Mouse (Mus musculus) hindbrain, embryonic 14.5 days (tissue): ENCODE measurements around the gene Pkn1. TPM values are rescaled to one million over a fixed set of nuclear protein-coding genes. Genes with fewer than 3 reads are reported as not detected.

Experiments
- ATAC-seq: fragments of 200-750 bp; cut with Nextera tagmentation; 2 replicates; pipeline ENCODE4 v1.8.0; 2017; ENCODE audit warnings: moderate number of reproducible peaks, mild to moderate bottlenecking, moderate TSS enrichment, moderate library complexity; ENCODE audit not compliant: low FRiP score
- DNase-seq: peaks from one replicate; pipeline ENCODE4 v3.0.0-alpha.2; 2015; ENCODE audit warnings: low spot score
- H3K27ac ChIP-seq: fragments of 300-500 bp; sonication (generic); 2 replicates; pipeline ENCODE4 v1.5.1; 2014; ENCODE audit warnings: mild to moderate bottlenecking, moderate library complexity
- H3K27me3 ChIP-seq: fragments of 300-500 bp; sonication (generic); 2 replicates; pipeline ENCODE4 v1.6.1; 2014; ENCODE audit warnings: mild to moderate bottlenecking, low read length, mixed read lengths; ENCODE audit not compliant: control insufficient read depth, insufficient read depth
- H3K36me3 ChIP-seq: fragments of 300-500 bp; sonication (generic); replicated peaks from 2 replicates; pipeline ENCODE4 v1.6.1; 2014; ENCODE audit not compliant: control insufficient read depth, insufficient read depth
- H3K4me1 ChIP-seq: fragments of 300-500 bp; sonication (generic); replicated peaks from 2 replicates; pipeline ENCODE4 v1.6.1; 2014; ENCODE audit warnings: antibody characterized with exemption, low read length, mixed read lengths; ENCODE audit not compliant: control insufficient read depth, insufficient read depth
- H3K4me2 ChIP-seq: fragments of 300-500 bp; sonication (generic); replicated peaks from 2 replicates; pipeline ENCODE4 v1.6.1; 2014; ENCODE audit warnings: mild to moderate bottlenecking, moderate library complexity
- H3K4me3 ChIP-seq: fragments of 300-500 bp; sonication (generic); replicated peaks from 2 replicates; pipeline ENCODE4 v1.5.1; 2014; ENCODE audit warnings: mild to moderate bottlenecking, low read length
- H3K9ac ChIP-seq: fragments of 300-500 bp; sonication (generic); 2 replicates; pipeline ENCODE4 v1.6.1; 2014
- H3K9me3 ChIP-seq: fragments of 300-500 bp; sonication (generic); 2 replicates; pipeline ENCODE4 v1.6.1; 2016; ENCODE audit warnings: low read length; ENCODE audit not compliant: control insufficient read depth
- WGBS: fragments of 180-500 bp; shearing (Covaris S2); extraction: QIAGEN DNeasy Blood & Tissue Kit; methylation state at CpG from one replicate; pipeline ENCODE4 v1.1.7; 2014; 5-methylcytosine and 5-hydroxymethylcytosine counted together
- polyA plus RNA-seq: library from polyadenylated mRNA; unstranded; fragments of >200 nt; fragmentation: Nextera tagmentation; extraction: Ambion mirVana; gene quantifications from 2 replicates; pipeline ENCODE4 v1.2.1, GENCODE M21; 2014

The Pkn1 gene
- polyA plus RNA-seq, 1 experiment from 2014 or later: 30.4 TPM

DNA sequence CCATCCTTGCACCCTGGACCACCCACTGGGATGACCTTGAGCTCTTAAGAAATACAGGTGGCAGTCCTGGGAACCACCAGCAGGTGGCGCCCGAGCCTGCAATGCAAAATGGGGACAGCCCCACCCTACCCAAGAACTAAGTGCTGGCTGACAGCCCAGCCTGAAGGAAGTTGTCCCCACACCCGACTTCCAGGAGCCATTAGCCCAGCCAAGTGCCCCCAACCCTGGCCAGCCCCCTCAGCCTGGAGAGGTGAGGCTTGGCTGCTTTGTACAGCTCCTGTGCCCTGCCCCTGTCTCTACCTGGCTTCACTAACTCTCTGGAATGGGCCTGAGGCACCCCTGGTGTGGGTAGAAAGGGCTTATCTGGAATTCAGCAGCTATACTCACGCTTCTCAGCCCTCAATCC lies 36.6 kb downstream of the Pkn1 start:
- ATAC-seq: peak; percentile 7; the same call in 1 of the 2 replicates
- WGBS: 8% methylated on average over 4 of the region's 4 CpGs
- H3K4me1 ChIP-seq: peaks cover 23% of the 10 kb centered on the region
- H3K9me3 ChIP-seq: no peaks in the 10 kb centered on the region
- H3K27me3 ChIP-seq: no peaks in the 10 kb centered on the region
- no peak overlapping the region for H3K27ac ChIP-seq
- H3K4me2 ChIP-seq: no peak overlapping the region
- H3K9ac ChIP-seq: no peak overlapping the region
- peak; percentile 87 for DNase-seq
- H3K36me3 ChIP-seq: peaks cover 16% of the 10 kb centered on the region
- no peak overlapping the region for H3K4me3 ChIP-seq

DNA sequence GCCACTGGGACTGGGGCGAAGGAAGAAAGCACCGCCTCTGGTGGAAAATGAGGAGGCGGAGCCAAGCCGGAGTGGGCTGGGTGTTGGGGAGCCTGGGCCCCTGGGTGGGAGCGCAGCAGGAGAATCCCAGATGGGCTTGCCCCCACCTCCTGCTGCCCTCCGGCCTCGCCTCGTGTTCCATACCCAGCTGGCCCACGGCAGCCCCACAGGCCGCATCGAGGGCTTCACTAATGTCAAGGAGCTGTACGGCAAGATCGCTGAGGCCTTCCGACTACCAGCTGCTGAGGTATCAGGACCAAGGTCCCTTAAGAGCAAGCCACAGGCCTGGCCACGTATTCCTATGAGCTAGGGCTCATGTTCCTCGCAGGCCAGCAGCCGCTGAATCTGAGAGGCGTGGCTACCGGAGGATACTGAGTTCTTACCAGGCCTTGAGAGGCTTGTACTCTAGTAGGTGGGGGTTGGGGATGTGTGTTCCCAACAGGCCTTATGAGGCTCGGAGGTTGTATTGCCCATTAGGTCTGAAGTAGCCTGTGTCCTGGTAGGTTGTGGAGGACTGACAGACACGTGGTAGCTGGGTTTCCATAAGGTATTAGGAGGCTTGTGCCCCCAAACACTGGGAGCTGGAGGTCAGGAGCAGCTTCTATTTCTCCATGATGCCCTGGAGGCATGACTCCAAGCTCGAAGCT lies 37.8 kb downstream of the Pkn1 start:
- DNase-seq: no peak
- peak overlapping the region; percentile 35; the same call in 1 of the 2 replicates for H3K9ac ChIP-seq
- H3K4me1 ChIP-seq: peaks cover 13% of the 10 kb centered on the region
- no peaks in the 10 kb centered on the region for H3K9me3 ChIP-seq
- H3K27ac ChIP-seq: no peak overlapping the region
- H3K36me3 ChIP-seq: peaks cover 16% of the 10 kb centered on the region
- no peak overlapping the region for H3K4me3 ChIP-seq
- H3K27me3 ChIP-seq: no peaks in the 10 kb centered on the region
- 20% methylated on average over 22 of the region's 22 CpGs for WGBS
- ATAC-seq: 0 out of 2 replicates have a peak, but pooled peaks have one; percentile 1
- H3K4me2 ChIP-seq: peak overlapping the region; percentile 8; the same call in 1 of the 2 replicates

DNA sequence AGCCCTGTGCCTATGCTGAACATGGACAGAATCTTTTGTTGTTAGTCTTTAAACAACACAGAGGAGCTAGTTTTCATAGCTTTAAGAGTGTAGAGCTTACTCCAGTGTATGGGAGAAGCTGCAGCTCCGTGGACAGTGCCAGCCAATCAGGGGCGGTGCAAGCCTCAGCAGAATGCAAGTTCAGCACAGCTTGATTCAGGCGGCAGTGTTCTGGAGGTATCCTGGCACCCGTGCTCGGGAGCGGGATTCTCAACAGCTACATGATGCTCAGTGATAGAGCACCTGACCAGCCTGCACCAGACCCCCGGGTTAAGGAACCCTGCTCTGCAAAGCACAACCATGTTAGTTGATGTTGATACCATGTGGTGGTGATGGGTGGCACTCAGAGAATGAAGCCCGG lies 38.4 kb downstream of the Pkn1 start:
- 0 out of 2 replicates have a peak overlapping the region, but pooled peaks have one; percentile 5 for H3K27ac ChIP-seq
- ATAC-seq (0 out of 2 replicates have a peak, but pooled peaks have one; percentile 19), DNase-seq (no peak)
- H3K36me3 ChIP-seq: peaks cover 16% of the 10 kb centered on the region
- H3K4me1 ChIP-seq: peaks cover 12% of the 10 kb centered on the region
- no peaks in the 10 kb centered on the region for H3K27me3 ChIP-seq
- no peak overlapping the region for H3K4me3 ChIP-seq
- peak overlapping the region; percentile 35; the same call in 1 of the 2 replicates for H3K9ac ChIP-seq
- no peaks in the 10 kb centered on the region for H3K9me3 ChIP-seq
- 6% methylated on average over 8 of the region's 8 CpGs for WGBS
- peak overlapping the region; percentile 8; the same call in 1 of the 2 replicates for H3K4me2 ChIP-seq

DNA sequence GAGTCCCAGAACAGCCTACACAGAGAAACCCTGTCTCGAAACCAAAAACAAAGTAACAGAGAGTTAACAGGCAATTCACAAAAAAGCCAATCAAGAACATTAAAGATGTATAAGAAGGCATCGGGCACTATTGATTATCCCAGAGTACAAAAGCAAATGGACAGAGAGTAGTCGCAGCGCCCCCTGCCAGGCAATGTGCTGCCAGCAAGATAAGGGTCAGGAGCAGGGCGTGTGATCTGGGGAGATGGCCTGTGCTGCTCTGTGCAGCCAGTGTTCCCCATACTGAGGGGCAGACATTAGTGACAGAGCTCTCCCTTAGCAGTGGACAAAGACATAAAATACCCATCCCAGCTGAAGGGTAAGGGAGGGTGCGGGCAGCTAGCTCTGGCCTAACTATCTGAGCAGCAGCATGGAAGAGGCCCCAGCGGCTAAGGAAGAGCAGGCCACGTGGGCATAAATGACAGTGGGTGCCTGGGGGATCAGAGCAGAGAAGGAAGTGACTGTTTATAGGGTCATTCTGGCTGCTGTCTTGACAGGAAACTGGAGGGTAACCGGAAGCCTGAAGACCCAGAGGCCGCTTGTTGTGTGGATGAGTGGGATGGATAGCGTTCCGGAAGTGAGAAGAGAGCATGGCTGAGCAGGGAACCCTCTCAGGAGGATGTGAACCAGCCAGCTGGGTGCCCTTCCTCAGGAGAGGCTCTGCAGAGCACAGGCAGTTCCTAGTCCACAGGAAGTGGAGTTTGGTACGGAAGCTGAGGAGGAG lies 42.3 kb downstream of the Pkn1 start:
- Histone ChIP-seq H3K9me3 (no peaks in the 10 kb centered on the region), H3K4me3 (no peak overlapping the region), H3K36me3 (no peaks in the 10 kb centered on the region; the same call in 1 of the 2 replicates), H3K4me1 (peaks cover 25% of the 10 kb centered on the region), H3K27me3 (no peaks in the 10 kb centered on the region), H3K9ac (no peak overlapping the region), H3K4me2 (no peak overlapping the region), H3K27ac (no peak overlapping the region)
- ATAC-seq: no peak
- no peak for DNase-seq
- WGBS: 83% methylated on average over 13 of the region's 13 CpGs

DNA sequence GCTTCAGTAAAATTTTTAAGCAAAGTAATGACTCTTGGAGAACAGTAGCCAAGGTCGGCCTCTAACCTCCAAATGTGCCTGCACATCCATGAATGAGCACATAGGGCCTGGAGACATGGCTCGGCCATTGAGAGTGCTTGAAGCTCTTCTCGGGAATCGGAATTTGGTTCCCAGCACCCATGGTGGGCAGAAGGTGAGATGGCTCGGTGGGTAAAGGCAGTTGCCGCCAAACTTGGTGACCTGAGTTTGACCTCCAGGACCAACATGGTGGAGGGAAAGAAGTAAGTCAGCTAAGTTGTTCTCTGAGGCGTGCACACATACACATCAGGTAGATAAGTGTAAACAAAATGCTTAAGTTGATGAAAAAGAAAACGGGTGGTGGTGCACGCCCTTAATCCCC lies 42.9 kb downstream of the Pkn1 start:
- no peaks in the 10 kb centered on the region for H3K9me3 ChIP-seq
- DNase-seq (no peak), ATAC-seq (no peak)
- no peak overlapping the region for H3K9ac ChIP-seq
- H3K4me1 ChIP-seq: peaks cover 24% of the 10 kb centered on the region
- no peak overlapping the region for H3K4me3 ChIP-seq
- no peaks in the 10 kb centered on the region; the same call in 1 of the 2 replicates for H3K36me3 ChIP-seq
- no peak overlapping the region for H3K4me2 ChIP-seq
- H3K27ac ChIP-seq: no peak overlapping the region
- 93% methylated on average over 9 of the region's 9 CpGs for WGBS
- no peaks in the 10 kb centered on the region for H3K27me3 ChIP-seq

DNA sequence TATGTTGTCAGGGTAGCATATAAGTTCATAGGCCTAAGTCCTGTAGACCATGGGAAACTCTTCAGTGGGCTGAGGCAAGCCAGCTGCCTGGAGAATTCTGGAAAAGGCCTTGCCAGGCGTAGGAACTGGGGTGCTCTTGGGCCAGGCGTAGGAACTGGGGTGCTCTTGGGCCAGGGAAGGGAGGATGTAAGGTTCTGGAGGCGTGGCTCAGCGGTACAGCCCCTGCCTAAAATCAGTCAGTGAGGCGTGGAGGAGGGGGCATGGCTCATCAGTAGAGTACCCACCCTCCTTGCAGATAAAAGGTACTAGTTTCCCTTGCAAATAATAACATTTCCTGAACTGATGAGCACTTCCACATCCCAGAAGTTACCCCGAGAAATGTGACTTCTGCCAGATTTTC lies 44.3 kb downstream of the Pkn1 start:
- DNase-seq: no peak
- Histone ChIP-seq H3K4me2 (no peak overlapping the region), H3K9me3 (no peaks in the 10 kb centered on the region), H3K9ac (no peak overlapping the region), H3K4me3 (no peak overlapping the region), H3K36me3 (no peaks in the 10 kb centered on the region; the same call in 1 of the 2 replicates), H3K27me3 (no peaks in the 10 kb centered on the region), H3K27ac (no peak overlapping the region), H3K4me1 (peaks cover 16% of the 10 kb centered on the region)
- ATAC-seq: no peak
- WGBS: 98% methylated on average over 6 of the region's 6 CpGs

DNA sequence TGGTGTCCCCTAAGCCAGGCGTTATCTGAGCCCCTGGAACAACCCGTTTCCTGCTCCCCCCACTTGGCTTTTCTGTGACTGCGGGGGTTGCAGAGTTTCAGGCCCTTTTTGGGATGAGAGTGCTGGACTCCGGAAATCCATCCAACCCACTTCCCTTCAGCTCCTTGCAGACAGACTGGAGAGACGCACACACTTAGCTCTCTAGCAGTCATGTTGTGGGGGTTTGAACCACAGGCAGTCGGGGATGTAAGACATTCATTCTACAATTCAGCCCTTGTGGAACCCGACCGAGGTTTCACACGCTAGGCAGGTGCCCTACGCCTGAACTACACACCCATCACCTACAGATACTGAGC lies 45.3 kb downstream of the Pkn1 start:
- WGBS: 51% methylated on average over 10 of the region's 10 CpGs
- H3K9ac ChIP-seq: peak overlapping the region; percentile 88
- DNase-seq: no peak
- H3K27ac ChIP-seq: 0 out of 2 replicates have a peak overlapping the region, but pooled peaks have one; percentile 67
- peak overlapping the region; percentile 96 for H3K4me3 ChIP-seq
- no peak for ATAC-seq
- H3K9me3 ChIP-seq: no peaks in the 10 kb centered on the region
- peak overlapping the region; percentile 96 for H3K4me2 ChIP-seq
- no peaks in the 10 kb centered on the region; the same call in 1 of the 2 replicates for H3K36me3 ChIP-seq
- H3K4me1 ChIP-seq: peaks cover 16% of the 10 kb centered on the region
- no peaks in the 10 kb centered on the region for H3K27me3 ChIP-seq

DNA sequence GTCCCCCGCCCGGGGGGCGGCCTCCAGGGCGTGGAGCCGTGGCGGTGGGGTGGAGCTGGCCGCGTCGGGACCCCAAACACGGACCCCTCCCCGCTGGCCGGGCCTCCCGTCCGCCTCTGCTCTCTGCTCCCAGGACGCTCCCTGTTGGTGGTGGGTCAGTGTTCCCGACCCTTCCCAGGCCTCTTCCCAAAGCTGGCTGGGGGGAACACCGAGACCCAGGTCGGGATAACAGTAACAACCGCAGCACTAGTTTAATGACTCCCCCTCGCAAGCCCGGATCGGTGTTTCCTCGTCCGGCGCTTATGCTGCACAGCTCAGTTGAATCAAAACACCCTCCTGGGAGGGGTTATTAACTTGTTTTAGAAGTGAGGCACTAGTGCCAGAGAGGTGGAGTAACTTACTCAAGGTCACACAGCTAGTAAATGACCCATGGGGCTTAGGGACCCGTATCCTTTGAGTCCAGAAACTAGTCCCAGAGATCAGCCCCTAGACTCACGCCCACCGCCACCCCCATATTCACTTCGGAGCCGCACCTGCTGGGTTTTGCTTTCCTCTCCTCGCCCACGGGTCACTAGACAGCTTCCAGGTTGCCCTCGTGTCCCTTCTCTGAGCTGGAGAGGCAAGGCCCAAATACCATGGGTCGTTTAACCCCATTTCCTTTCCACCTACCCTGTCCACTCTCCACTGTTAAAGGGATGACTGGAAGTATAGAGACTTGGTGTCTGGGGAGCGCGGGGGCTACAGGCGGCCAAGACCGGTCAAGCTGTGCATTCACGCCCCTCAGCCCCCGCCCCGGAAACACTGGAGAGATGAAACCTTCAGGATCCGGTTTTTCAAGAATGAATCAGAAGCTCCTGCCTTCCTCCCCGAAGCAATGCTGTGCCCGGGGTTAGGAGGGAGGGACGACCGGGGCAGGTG lies 46.0 kb downstream of the Pkn1 start:
- 4% methylated on average over 44 of the region's 46 CpGs for WGBS
- no peak for DNase-seq
- Histone ChIP-seq H3K9me3 (no peaks in the 10 kb centered on the region), H3K4me2 (peak overlapping the region; percentile 96), H3K4me3 (peak overlapping the region; percentile 96), H3K9ac (peak overlapping the region; percentile 88), H3K4me1 (peaks cover 16% of the 10 kb centered on the region), H3K27me3 (no peaks in the 10 kb centered on the region), H3K36me3 (no peaks in the 10 kb centered on the region; the same call in 1 of the 2 replicates), H3K27ac (peak overlapping the region; percentile 67)
- ATAC-seq: peak; percentile 46
